Mouse (Mus musculus): ENCODE data around the gene Hoxd3. TPM values are rescaled to one million over a fixed set of nuclear protein-coding genes. Genes with fewer than 3 reads are reported as not detected.

Hoxd3 gene
- polyA plus RNA-seq, 1 experiment from 2014 or later = 1.3 TPM

DNA sequence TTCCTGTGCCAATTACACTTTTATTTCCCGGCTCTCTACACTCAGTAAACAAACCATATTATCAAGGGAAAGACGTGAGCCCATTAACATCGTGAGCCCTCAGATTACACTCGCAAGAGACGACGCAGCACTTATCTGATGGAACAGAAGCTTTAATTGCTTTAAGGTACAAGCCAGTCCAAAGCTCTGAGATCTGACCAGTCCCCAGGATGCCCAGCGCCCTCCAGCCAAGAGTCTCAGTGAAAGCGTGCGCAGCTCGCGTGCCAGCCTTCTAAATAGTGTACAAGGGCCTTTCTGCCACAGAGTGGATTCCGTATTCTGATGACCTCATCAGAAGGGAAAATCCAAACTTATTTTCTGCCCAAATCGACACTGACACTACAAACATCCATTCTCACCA lies 50.2 kb downstream of the Hoxd3 start:
- Histone ChIP-seq H3K27ac (replicated peaks) (no peak overlapping the region), H3K9me3 (ENCODE audit: control insufficient read depth, low read length) (no peaks in the 10 kb centered on the region), H3K9ac (ENCODE audit: low read length) (no peak overlapping the region), H3K4me2 (replicated peaks; ENCODE audit: low read depth) (no peak overlapping the region), H3K27me3 (ENCODE audit: control insufficient read depth, insufficient read depth, low read length) (peaks cover 24% of the 10 kb centered on the region), H3K4me3 (ENCODE audit: low read depth, low read length) (no peak overlapping the region), H3K4me1 (replicated peaks; ENCODE audit: control insufficient read depth, insufficient read depth) (no peaks in the 10 kb centered on the region), H3K36me3 (ENCODE audit: control insufficient read depth, insufficient read depth, low read length) (no peaks in the 10 kb centered on the region)
- no peak for ATAC-seq (ENCODE audit: low FRiP score, low TSS enrichment)
- WGBS = 5% methylated on average over 13 of the region's 13 CpGs
- TF ChIP-seq CTCF (IDR thresholded peaks at IDR 0.05; ENCODE audit: low read depth) = no peak
- TF ChIP-seq EP300 (optimal IDR thresholded peaks at IDR 0.05) = no peak
- DNase-seq (ENCODE audit: low spot score) = no peak

DNA sequence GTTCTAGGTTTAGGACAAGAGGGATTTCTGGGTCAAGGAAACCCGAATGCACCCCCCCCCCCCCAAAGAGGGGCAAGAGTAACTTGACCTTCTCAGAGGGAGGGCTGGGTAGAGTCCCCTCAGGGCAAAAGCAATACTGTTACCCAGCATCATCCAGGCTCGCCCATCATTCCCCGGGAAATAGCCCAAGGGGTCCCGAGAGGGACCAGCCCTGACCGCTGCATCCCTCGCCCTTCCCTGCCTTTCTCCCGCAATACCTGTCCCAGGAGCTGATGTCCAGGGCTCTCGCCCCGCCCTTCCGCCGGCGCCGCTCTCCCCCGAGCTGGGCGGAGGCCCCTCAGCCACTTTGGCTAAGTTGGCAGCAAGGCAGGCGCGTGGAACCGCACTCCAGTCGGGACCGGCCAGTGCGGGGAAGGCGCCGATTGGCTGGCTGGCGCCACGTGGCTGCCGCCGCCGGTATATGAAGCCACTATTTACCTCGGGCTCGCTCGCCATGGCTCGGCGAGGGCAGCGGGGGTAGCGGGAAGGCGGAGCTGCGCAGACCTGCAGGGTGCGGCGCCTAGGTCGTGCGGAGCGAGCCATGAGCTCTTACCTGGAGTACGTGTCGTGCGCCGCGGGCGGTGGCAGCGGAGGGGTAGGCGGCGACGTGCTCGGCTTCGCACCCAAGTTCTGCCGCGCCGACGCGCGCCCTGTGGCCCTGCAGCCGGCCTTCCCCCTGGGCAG lies 51.0 kb downstream of the Hoxd3 start, which contains the start of gene Hoxd1:
Hoxd1 (plus strand) TSS at position 459 of the 723 bp plus-strand sequence.
- DNase-seq (ENCODE audit: low spot score) = peak; percentile 44
- Histone ChIP-seq H3K9me3 (ENCODE audit: control insufficient read depth, low read length) (no peaks in the 10 kb centered on the region), H3K9ac (ENCODE audit: low read length) (no peak within 1 kb of the TSS)

DNA sequence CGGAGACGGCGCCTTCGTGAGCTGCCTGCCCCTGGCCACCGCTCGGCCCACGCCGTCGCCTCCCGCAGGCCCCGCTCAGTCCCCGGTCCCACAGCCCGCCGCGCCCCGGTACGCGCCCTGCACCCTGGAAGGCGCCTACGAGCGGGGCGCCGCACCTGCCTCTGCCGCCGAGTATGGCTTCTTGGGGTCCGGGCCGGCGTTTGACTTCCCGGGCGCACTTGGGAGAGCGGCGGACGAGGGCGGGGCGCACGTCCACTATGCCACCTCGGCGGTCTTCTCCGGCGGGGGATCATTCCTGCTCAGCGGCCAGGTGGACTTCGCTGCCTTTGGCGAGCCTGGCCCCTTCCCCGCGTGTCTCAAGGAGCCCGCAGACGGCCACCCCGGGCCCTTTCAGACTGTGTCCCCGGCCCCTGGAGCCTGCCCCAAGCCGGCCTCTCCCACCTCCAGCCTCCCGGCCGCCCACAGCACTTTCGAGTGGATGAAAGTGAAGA lies 51.6 kb downstream of the Hoxd3 start:
- Histone ChIP-seq H3K36me3 (ENCODE audit: control insufficient read depth, insufficient read depth, low read length) (no peaks in the 10 kb centered on the region), H3K4me2 (replicated peaks; ENCODE audit: low read depth) (peak overlapping the region; percentile 77), H3K27me3 (ENCODE audit: control insufficient read depth, insufficient read depth, low read length) (peaks cover 24% of the 10 kb centered on the region), H3K27ac (replicated peaks) (no peak overlapping the region), H3K9me3 (ENCODE audit: control insufficient read depth, low read length) (no peaks in the 10 kb centered on the region), H3K4me3 (ENCODE audit: low read depth, low read length) (peak overlapping the region; percentile 41), H3K4me1 (replicated peaks; ENCODE audit: control insufficient read depth, insufficient read depth) (no peaks in the 10 kb centered on the region), H3K9ac (ENCODE audit: low read length) (no peak overlapping the region)
- ATAC-seq (ENCODE audit: low FRiP score, low TSS enrichment) = peak; percentile 47
- no peak for TF ChIP-seq EP300 (optimal IDR thresholded peaks at IDR 0.05)
- no peak for TF ChIP-seq CTCF (IDR thresholded peaks at IDR 0.05; ENCODE audit: low read depth)
- under 1% methylated on average over 37 of the region's 53 CpGs for WGBS
- no peak for DNase-seq (ENCODE audit: low spot score)

More for the DNA sequence above, 51.0 kb downstream of the Hoxd3 start, which contains the start of gene Hoxd1:
- Histone ChIP-seq H3K4me3 (ENCODE audit: low read depth, low read length) (peak within 1 kb of the TSS; percentile 41), H3K4me1 (replicated peaks; ENCODE audit: control insufficient read depth, insufficient read depth) (no peaks in the 10 kb centered on the region), H3K4me2 (replicated peaks; ENCODE audit: low read depth) (peak within 1 kb of the TSS; percentile 77), H3K27ac (replicated peaks) (no peak within 1 kb of the TSS), H3K36me3 (ENCODE audit: control insufficient read depth, insufficient read depth, low read length) (no peaks in the 10 kb centered on the region), H3K27me3 (ENCODE audit: control insufficient read depth, insufficient read depth, low read length) (peaks cover 24% of the 10 kb centered on the region)
- TF ChIP-seq CTCF (IDR thresholded peaks at IDR 0.05; ENCODE audit: low read depth) (no peak), EP300 (optimal IDR thresholded peaks at IDR 0.05) (no peak)
- peak; percentile 66 for ATAC-seq (ENCODE audit: low FRiP score, low TSS enrichment)
- WGBS = under 1% methylated on average over 56 of the region's 61 CpGs

DNA sequence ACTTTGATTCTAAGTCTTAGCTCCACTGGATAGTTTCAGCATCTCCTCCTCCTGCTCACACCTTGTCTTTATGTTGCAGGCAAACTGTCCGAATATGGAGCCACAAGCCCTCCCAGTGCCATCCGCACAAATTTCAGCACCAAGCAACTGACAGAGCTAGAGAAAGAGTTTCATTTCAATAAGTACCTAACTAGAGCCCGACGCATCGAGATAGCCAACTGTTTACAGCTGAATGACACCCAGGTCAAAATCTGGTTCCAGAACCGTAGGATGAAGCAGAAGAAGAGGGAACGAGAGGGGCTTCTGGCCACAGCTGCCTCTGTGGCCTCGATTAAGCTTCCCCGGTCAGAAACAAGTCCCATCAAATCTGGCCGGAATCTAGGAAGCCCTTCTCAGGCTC lies 52.2 kb downstream of the Hoxd3 start:
- DNase-seq (ENCODE audit: low spot score) = no peak
- Histone ChIP-seq H3K4me3 (ENCODE audit: low read depth, low read length) (no peak overlapping the region), H3K4me2 (replicated peaks; ENCODE audit: low read depth) (no peak overlapping the region), H3K4me1 (replicated peaks; ENCODE audit: control insufficient read depth, insufficient read depth) (no peaks in the 10 kb centered on the region), H3K27ac (replicated peaks) (no peak overlapping the region), H3K36me3 (ENCODE audit: control insufficient read depth, insufficient read depth, low read length) (no peaks in the 10 kb centered on the region), H3K27me3 (ENCODE audit: control insufficient read depth, insufficient read depth, low read length) (peaks cover 24% of the 10 kb centered on the region), H3K9me3 (ENCODE audit: control insufficient read depth, low read length) (no peaks in the 10 kb centered on the region), H3K9ac (ENCODE audit: low read length) (no peak overlapping the region)
- no peak for ATAC-seq (ENCODE audit: low FRiP score, low TSS enrichment)
- TF ChIP-seq EP300 (optimal IDR thresholded peaks at IDR 0.05) (no peak), CTCF (IDR thresholded peaks at IDR 0.05; ENCODE audit: low read depth) (no peak)
- 50% methylated on average over 10 of the region's 10 CpGs for WGBS

DNA sequence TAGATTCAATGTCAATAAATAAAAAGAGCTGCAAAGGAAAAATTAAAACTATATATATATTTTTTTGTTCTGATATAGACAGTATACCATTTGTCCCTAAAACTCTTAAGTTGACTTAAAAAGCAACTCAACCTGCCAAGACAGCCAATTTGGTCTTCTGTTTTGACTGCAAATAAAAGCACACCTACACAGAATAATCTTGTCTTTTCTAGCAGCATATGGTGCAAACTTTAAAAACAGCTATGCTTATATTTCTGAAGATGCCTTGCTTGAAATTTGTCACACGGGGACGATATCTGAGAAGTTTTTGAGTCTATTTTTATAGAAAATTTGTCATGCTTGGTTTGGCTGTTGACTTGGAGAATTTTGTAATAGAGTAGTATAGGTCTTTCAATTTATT lies 62.6 kb downstream of the Hoxd3 start:
- Histone ChIP-seq H3K27me3 (ENCODE audit: control insufficient read depth, insufficient read depth, low read length) (no peaks in the 10 kb centered on the region; the same call in 1 of the 2 replicates), H3K27ac (replicated peaks) (no peak overlapping the region), H3K4me2 (replicated peaks; ENCODE audit: low read depth) (no peak overlapping the region), H3K4me1 (replicated peaks; ENCODE audit: control insufficient read depth, insufficient read depth) (no peaks in the 10 kb centered on the region), H3K9ac (ENCODE audit: low read length) (no peak overlapping the region), H3K9me3 (ENCODE audit: control insufficient read depth, low read length) (no peaks in the 10 kb centered on the region), H3K4me3 (ENCODE audit: low read depth, low read length) (no peak overlapping the region), H3K36me3 (ENCODE audit: control insufficient read depth, insufficient read depth, low read length) (no peaks in the 10 kb centered on the region)
- ATAC-seq (ENCODE audit: low FRiP score, low TSS enrichment) = no peak
- DNase-seq (ENCODE audit: low spot score) = no peak
- WGBS = 82% methylated on average over 2 of the region's 2 CpGs
- no peak for TF ChIP-seq EP300 (optimal IDR thresholded peaks at IDR 0.05)
- no peak for TF ChIP-seq CTCF (IDR thresholded peaks at IDR 0.05; ENCODE audit: low read depth)

Data from stomach, postnatal 0 days (tissue).